Mouse (Mus musculus): ENCODE measurements around the gene Fam185a.

The Fam185a gene

DNA sequence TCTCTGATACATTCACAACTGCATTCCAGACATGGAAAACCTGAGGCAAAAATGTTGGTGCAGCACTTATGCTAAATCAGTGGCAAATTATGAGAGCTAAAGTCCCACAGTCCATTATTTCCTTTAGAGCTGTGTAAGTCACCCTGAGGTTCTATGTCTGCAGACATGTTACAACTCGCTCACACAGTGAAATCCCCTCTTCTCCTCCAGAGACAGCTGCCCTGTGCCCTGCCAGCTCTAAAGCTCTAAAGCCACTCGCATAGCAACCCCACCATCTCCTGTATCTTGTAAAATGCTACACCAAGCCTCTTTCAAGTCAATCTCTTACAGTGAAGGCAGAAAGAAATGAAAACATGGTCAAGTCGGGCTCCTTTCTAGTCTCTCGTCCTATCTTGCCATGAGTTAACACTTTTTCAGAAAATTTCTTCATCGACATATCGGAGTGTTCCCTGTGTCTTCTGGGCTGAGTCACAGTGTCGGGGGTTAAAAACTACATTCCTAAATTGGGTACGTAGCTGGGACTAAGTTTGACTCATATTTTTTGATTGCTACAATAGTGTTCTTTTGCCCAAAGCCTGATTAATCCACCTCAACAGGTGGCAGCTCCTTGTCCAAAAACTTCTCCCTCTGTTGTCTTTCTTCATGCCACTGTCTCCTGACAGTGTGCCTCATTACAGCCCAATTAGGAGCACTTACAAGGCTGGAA is 68.7 kb downstream of the Fam185a start:
- no peak for DNase-seq (ENCODE audit: low spot score)

DNA sequence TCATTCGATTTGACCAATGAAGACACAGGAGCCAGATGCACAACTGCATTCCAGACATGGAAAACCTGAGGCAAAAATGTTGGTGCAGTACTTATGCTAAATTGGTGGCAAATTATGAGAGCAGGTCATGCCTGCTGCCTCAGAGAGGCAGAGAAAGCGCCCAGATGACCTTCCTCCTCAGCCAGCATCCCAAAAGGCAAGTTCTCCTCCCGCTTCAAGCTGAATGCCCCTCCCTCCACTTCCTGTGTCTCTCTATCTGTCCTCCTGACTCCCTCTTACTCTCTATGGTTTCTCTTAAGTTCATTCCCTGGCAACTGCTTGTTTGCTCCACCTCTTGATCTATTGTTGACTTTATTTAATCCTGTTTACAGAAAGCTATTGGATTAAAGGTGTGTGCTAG is 70.0 kb downstream of the Fam185a start:
- DNase-seq (ENCODE audit: low spot score), result no peak

DNA sequence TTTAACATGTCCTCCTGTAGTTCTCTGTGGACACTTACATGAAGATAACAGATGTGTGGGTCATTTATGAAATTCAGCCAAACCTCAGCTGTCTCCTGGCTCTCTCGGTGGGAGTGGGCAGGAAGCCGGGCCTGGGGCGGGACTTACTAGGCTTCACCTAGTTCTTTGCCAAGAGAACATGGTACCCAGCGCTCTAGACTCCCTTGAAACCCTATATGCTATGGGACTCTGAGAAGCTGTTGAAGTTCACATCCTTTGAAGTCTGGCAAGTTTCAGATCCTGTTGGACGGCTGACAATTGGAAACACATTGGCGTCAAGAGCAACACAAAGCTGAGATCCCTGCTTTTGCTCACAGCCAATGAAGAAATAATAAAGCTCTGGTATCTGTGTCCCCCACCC is 71.6 kb downstream of the Fam185a start:
- no peak for DNase-seq (ENCODE audit: low spot score)

DNA sequence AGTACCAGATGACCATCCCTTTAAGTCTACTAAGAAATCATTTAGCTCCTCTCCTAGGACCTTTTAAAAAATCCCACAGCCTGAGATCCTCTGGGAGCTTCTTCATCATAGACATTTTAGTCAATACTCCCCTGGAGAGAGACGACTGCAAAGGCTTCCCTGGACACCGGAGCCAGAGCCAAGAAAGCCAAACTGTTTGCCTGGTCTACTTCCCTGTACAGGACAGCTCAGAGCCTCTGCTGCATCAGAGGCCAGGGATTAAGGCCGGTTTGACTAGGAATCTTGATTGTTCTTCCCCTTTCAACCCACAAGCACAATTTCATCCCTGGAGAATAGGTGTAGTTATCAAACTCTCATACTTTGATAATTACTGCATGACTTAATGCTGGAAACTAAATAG is 72.1 kb downstream of the Fam185a start:
- DNase-seq (ENCODE audit: low spot score), result no peak

DNA sequence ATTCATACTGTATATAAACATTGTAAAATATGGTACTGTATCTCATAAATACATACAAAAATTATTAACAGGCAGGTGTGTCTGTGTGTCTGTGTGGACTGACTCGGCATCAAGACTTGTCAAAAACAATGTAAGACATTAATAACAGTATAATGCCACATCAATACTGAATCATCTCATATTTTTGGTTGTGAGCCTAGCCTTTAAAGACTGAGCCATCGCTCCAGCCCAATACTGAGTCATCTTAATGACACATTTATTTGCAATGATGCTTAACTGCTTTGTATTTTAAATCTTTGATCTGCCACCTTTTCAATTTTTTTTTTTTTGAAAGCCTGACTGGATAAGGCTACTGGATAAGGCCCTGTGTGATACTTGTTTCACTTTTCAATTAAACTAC is 73.7 kb downstream of the Fam185a start:
- no peak for DNase-seq (ENCODE audit: low spot score)

DNA sequence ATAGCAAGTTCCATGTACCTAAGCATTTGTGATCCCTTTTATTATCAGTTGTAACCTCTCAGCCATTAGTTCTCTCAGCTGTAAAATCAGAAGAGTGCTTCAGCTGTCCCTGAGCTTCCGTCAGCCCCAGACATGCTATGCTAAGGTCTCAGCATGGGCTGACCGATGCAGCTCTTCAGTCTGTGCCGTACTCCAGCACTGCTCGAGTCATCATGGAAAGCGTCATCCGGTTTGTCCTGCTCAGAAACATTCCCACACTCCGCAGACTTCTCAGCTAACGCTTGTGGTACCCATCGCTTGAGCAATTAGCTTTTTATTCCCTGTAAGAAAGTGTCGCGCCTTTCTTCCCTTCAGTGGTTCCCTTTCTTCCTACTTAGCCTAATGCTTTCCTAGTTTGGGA is 74.2 kb downstream of the Fam185a start:
- DNase-seq (ENCODE audit: low spot score), result no peak

DNA sequence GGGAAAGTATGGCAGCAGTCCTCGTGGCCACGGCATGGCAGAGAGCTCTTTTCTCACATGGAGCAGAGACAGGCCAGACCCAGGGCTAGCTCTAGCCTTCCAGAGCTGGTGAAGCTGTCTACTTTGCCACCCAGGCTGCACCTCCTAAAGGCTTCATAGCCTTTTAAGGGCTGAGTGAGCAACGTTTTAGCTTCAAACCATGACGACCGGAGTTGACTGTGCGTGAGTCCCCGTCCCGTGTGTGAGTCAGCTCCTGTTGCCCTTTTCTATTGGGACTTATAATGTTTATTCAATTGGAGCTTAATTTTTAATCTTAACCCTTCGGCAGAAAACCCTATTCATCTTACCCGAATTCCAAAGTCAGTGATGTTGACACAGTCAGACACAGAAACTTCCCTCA is 75.4 kb downstream of the Fam185a start:
- DNase-seq (ENCODE audit: low spot score), result no peak

DNA sequence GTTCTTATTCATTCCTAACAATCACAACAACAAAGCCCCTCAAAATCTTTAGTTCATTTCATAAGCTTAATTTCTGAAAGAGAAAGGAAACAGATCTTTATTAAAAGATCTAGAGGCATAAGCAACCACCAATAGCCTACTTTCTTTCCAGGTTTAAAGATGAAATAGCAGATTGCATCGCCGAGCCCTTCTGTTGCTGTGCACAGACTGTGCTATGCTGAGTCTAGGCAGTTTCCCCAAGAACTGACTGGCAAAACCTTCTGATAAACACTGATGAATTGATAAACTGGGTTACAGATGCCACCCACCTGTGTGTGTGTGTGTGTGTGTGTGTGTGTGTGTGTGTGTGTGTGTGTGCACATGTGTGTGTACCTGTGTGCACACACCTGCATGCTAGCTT is 76.2 kb downstream of the Fam185a start:
- no peak for DNase-seq (ENCODE audit: low spot score)

DNA sequence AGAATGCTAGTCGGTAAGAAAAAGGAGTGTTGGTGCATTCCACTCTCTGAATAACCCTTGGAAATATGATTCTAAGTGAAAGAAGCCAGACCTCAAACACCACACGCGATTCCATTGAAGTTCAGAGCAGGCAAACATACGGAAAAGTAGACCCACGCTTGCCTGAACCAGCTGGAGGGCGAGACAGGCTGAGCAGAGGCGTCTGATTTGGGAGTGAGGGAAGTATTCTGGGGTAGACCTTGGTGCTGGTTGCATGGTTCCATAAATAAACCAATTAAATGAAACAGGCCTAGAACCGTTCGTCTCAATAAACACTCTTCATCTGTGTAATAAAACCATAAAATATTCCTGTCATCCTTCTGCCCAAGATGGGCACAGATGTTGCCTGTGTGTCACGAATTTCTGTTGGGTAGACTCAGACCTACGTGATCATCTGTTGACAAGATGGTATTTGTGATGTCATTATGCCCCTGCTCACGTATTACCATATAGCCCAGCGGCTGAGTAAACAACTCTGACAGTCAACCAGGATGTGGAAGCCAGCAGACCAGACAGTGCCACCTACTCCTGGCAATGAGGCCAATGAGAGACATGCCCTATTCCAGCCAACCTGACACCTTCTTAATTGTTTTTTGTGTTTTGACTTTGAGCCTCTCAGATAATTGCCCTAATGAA is 78.3 kb downstream of the Fam185a start:
- no peak for DNase-seq (ENCODE audit: low spot score)

DNA sequence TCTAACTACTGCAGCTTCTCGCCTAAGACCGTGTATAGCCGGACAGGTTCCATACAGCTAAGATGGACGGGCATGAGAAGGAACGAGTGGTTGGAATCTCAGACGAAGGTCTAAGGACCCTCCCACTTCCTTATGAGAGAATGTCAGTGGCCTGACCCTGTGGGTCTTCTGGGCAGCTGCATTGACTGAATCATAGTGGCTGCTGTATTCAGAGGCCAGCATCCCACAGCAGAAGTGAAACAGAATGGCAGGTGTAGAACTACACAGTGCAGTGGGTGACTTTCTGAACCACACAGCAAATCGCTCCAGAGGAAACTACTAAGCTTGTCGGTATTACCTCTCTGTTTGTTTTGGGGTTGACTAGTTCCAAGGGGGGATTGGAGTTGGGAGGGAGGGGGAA is 80.4 kb downstream of the Fam185a start:
- DNase-seq (ENCODE audit: low spot score), result no peak

DNA sequence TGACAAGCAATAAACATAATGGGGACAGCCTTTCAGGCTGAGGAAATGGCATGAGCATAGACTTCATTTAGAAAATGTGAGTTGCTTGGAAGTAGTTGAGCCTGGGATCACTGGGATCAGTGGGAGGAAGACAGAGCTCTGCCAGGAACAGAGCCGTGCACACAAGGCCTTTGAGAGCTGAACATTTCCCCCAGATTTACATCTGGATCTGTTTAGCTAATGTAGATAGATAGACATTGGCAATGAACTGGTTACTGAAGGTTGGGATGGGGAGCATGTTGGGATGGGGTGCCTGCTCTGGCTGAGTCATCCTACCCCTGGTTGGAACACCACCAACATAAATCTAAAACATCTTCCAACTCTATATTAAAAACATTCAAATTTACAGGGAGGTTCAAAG is 82.1 kb downstream of the Fam185a start:
- DNase-seq (ENCODE audit: low spot score), result no peak

DNA sequence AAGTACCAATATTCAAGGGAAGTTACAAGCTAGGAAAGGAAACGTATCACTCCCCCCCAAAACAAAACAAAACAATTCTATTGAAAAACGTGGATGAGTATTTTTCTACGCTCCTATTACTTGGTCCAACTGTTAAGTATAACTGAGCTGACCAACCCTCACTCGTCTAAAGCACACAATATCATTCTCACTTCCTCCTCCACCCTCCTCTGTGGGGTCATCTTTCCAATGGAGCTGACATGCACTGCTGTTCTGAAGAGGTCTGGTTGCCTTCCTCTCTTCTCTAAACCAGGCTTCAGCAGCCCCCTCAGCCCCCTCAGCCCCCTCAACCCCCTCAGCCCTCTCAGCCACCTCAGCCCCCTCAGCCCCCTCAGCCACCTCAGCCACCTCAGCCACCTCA is 85.0 kb downstream of the Fam185a start:
- DNase-seq (ENCODE audit: low spot score), result no peak

DNA sequence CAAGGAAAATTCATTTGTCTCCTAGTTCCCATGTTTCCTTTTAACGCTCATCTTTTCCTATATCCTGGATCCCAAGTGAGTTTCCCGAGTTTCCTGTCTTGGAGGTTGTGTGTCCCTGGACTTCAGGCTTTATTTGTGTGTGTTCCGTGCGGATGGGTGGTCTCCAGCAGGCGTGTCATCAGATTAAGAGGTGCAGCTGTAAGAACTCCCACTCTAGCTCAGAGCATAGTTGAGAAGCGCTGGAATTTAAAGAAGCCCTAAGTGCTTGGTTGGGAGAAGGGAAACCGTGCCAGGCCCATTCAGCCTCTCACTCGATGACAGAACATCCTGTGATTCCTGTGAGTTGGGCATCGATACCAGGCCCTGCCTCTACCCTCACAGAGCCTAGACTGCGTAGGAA is 88.6 kb downstream of the Fam185a start:
- DNase-seq (ENCODE audit: low spot score), result no peak

DNA sequence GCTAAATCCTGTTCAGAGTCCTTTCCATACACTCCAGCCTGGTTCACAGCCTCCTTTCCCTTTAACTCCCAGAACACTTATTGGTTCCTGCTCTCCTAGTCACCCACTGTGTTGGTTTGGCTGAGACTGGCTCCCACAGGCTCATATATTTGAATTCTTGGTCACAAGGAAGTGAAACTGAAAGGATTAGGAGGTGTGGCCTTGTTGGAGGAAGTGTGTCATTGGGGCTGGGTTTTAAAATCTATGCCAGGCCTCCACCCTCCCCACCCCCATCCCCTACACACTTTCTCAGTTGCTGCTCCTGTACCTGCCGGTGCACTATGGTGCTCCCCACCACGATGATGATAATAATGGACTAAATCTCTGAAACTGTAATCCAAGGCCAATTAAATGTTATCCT is 92.8 kb downstream of the Fam185a start:
- no peak for DNase-seq (ENCODE audit: low spot score)

DNA sequence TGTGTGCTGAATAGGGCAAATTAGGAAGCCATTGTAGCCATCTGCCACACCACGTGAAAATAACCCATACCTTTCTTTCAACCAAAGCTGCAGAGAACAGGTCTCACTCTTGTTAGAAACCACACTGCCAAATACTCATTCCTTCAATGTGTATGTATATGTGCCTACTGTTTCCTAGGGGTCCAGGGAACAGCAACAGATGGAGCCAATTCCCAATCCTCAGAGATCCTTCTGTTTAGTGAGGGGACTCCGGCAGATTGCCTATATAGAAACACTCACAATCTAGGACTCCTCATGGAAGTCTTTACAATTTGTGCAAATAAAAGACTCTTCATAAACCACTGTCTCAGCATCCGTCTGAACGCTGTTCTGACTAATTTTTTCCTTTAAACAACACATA is 93.4 kb downstream of the Fam185a start:
- DNase-seq (ENCODE audit: low spot score), result no peak

DNA sequence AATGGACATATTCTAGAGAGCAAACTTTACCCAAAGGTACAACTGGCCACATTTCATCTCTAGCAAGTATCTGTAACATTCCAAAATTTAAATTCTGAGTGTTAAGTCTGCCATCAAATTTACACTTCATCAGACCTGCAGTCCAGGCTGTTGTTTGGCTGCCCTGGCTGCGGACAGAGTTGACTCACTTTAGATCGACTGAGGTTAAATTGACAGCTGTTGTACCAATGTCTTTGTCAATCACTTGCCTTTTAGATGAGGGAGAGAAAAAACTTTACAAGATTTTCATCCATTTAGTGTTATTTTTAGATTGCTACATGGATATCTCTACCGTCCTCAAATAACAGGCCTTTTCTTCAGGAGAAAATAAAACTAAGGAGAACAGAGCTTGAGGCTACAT is 94.4 kb downstream of the Fam185a start:
- DNase-seq (ENCODE audit: low spot score), result no peak

DNA sequence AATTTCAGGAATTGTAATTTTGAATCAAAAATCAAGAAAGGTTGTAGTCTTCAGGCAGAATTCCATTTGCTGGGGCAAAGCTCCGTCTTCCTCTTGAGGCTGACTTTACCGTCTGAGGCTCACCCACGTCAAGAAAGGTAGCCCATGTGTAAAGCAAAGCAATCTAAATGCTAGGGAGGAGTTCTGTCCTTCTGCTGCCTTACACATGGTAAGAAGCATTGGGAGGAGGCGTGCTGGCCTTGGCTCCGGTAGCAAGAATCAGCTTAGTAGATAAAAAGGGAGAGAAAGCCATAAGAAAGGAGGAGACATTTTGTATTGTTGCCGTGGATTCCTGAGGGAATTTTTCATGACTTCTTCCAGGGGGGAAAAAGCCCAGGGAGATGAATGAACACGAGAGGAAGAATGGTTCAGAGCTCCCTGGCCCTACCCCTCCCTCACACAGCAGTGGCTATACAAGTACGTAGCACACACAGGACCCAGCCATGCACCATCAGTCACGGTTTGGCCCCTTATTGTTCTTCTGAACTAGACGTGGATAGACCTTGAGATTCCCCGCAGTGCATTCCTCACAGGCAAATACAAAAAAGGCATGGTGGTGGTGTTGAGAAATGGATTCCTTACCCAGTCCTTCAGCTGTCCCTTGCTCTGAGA is 102.2 kb downstream of the Fam185a start:
- DNase-seq (ENCODE audit: low spot score), result no peak

DNA sequence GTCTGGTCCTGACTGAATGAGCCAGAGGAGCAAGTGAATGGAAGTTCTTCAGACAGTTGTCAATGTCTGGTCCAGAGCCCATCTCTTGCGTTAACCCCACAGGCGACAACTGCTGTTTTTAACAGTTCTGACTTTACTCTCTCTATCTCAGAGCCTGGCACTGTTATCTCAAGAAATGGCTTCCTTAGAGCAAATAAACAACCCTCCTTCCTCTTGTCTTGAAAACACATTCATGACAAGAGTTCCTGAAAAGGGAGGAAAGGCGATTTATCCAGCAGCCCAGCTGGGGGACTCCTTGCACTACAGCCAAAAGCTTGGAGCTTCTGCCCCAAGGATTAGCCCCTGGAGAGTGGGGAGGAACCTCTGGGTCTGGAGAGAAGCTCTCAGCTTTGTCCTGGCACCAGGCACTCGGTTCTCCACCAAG is 102.7 kb downstream of the Fam185a start:
- DNase-seq (ENCODE audit: low spot score), result no peak

DNA sequence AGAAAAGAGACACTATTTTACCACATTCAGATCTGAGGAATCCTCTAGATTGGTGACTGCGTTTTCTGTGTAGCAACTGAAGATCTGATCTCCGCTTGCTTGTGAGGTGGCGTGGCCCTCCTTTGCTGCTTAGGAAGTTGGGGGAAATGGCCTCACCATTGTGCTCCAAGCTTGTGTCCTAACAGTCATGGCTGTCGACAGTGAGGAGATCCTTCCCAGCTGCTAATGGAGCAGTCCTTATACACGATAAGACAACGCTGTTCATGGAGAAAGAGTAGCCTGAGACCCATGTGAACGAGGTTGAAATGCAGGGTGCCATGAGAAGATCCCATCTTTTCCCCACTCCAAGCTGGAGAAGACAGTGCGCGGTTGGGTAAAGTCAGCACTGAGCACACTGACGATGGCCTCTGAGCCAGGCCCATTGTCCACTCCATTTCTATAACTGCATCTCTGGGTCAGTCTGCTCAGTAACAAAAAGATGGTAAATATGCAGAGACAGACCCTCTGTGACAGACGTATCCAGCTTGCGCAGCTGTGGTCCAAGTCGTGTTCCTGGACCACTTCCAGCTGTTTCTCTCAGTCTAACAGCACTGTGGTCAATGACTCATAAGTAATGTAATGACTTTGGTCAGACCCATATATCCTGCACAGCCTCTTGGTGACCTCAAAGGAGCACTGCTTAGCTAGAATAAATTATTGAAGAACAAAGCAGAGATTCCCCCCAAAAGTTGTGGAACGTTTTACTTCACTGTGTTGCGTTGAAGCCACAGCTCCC is 103.5 kb downstream of the Fam185a start:
- no peak for DNase-seq (ENCODE audit: low spot score)

DNA sequence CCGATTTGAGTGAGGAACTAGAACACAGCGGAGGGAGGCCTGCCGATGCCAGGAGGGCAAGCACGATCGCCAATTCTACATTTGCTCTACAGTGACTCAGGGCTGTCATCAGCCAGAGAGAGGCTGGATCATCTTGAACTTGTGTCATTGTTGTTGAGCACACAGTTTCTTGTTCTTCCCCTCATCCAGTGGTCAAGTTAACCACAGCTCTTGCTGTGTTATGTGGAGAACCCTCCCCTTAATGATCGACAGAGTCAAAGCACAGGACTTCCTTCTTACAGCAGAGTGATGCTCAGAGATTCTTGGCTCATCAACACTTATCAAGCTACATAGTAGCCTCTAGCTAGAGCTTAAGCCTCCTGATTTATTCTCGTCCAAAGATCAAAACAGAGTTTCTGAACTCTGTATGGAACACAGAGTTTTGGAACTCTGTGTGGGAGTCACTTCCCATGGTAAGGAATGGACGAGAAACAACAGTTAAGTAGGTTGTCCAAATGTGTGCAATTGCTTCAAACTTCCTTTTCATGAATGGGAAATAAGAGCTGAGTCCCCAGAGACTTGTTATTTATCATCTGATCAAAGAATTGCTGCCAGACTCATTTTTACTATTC is 104.5 kb downstream of the Fam185a start:
- no peak for DNase-seq (ENCODE audit: low spot score)
